23 mouse cellular contexts compared by ENCODE assay signal in the genomic region with DNA sequence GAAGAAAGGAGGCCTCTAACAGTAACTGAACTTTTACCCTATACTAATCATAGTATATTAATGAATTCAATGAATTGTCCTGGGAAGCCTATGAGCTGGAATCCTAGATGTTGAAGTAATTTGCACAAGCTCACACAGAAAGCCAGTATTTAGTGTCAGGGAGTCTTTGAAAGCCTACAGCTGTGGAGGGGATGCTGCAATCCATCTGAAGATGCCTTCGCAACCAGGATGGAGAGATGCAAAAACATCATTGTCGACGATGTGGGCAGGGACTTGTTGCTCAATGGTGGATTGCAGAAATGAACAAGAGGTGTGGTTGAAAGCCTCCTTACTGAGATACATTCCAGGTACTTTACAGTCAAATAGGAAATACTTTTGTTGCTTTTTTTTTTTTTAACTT. TPM values are rescaled to one million over a fixed set of nuclear protein-coding genes. Genes with fewer than 3 reads are reported as not detected.
DNase-seq lines count a peak whose midpoint lies in the region; ATAC-seq lines count a peak whose summit lies in the region.
"Had no signal": no experiment of that assay in that cellular context is flagged by ENCODE, and none has a peak within 500 bp of the region (broad histone marks: within the 10 kb centered on the region; RNA-seq: fewer than 3 reads in every experiment).

No protein-coding gene starts in this region.

- ATAC-seq in granulocyte monocyte progenitor cell, adult 5-6 weeks (replicated peaks; ENCODE audit: poor library complexity, severe bottlenecking) = 0 out of 2 replicates have a peak, but pooled peaks have one; percentile 27
- ATAC-seq: activated CD4-positive, CD25-positive, alpha-beta regulatory T cell, adult 4 months; CD4-positive, CD25-positive, alpha-beta regulatory T cell, adult 4 months; forebrain, embryonic 13.5 days; forebrain, embryonic 15.5 days; forebrain, postnatal 0 days; Patski had no signal

- DNase-seq in lung, postnatal 10 days = peak; percentile 14
- no peak for DNase-seq in lung, postnatal 4 days
- DNase-seq in right cerebral cortex, postnatal 25 days = no peak
- no peak for DNase-seq in kidney, postnatal 14 days
- DNase-seq: adrenal gland, adult 8-10 months; adrenal gland, postnatal 14 days; adrenal gland, postnatal 36 days; B cell, adult 2 months; cerebellum, adult 11-12 months; cerebellum, adult 2 months; cerebellum, adult 9-10 months; cerebellum, postnatal 10 days; cerebellum, postnatal 25 days; forebrain, postnatal 0 days had no signal

RNA-seq across cellular contexts. Expression of gene Slc46a2, which starts 3.1 kb away (rescaled TPM):
- not detected in 2 replicates for total RNA-seq in granulocyte monocyte progenitor cell, adult 5-6 weeks (2014; fragmentation: Nextera tagmentation)
- total RNA-seq in granulocyte monocyte progenitor cell, adult 5-6 weeks (2017) = not detected in 2 replicates
- total RNA-seq: adrenal gland, adult 18-20 months; adrenal gland, adult 8-10 months; adrenal gland, postnatal 14 days; adrenal gland, postnatal 36 days; CH12.LX; forebrain, postnatal 0 days had no signal

RNA-seq across cellular contexts. Expression of gene Mup4, which starts 42.5 kb away (rescaled TPM):
- total RNA-seq in granulocyte monocyte progenitor cell, adult 5-6 weeks (2014; fragmentation: Nextera tagmentation) = not detected in 2 replicates
- not detected in 2 replicates for total RNA-seq in granulocyte monocyte progenitor cell, adult 5-6 weeks (2017)
- total RNA-seq: adrenal gland, adult 18-20 months; adrenal gland, adult 8-10 months; adrenal gland, postnatal 14 days; adrenal gland, postnatal 36 days; CH12.LX; forebrain, postnatal 0 days; G1E had no signal

RNA-seq across cellular contexts. Expression of gene Mup6, which starts 46.1 kb away (rescaled TPM):
- total RNA-seq in granulocyte monocyte progenitor cell, adult 5-6 weeks (2014; fragmentation: Nextera tagmentation) = not detected in 2 replicates
- total RNA-seq in granulocyte monocyte progenitor cell, adult 5-6 weeks (2017) = not detected in 2 replicates
- total RNA-seq: adrenal gland, adult 18-20 months; adrenal gland, adult 8-10 months; adrenal gland, postnatal 14 days; adrenal gland, postnatal 36 days; CH12.LX; forebrain, postnatal 0 days; G1E had no signal
